Comparison of ENCODE assay signal across 16 mouse cellular contexts in the genomic region with DNA sequence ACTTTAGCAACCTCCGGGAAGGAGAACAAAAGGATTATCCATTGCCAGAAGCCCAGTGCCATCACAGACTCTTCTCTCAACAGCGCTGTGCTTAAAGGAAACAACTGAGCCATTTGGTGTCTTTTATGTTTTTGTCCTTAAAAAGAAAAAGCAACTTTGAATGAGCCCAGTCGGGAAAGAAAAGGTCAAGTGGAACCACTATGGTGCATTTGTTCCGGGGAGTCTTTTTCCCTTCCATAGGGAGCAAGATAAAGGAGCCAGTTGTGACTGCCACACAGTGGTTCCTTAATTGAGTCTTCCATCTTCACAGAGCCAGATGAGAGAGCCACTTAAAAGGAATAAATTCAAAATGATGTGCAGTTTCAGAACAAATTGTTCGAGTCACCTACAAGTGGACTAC.
"Had no signal": no experiment of that assay in that cellular context is flagged by ENCODE, and none has a peak within 500 bp of the region (broad histone marks: within the 10 kb centered on the region; RNA-seq: fewer than 3 reads in every experiment).

No protein-coding gene starts in this region.

- H3K4me3 ChIP-seq: layer of hippocampus, adult 2 months; limb, embryonic 12.5 days; liver, embryonic 13.5 days; lung, embryonic 15.5 days; megakaryocyte, embryonic 14.5 days; myocyte; neural tube, embryonic 15.5 days had no signal

- ATAC-seq: liver, postnatal 0 days had no signal

- H3K9ac ChIP-seq: limb, embryonic 12.5 days; liver, embryonic 13.5 days; liver, postnatal 0 days; lung, embryonic 15.5 days; neural tube, embryonic 15.5 days had no signal

- H3K36me3 ChIP-seq: limb, embryonic 12.5 days; liver, embryonic 13.5 days; lung, embryonic 15.5 days; neural tube, embryonic 15.5 days had no signal

- H3K9me3 ChIP-seq: limb, embryonic 12.5 days; liver, embryonic 13.5 days; lung, embryonic 15.5 days; neural tube, embryonic 15.5 days had no signal

- H3K27me3 ChIP-seq: limb, embryonic 12.5 days; liver, embryonic 13.5 days; lung, embryonic 15.5 days; megakaryocyte, embryonic 14.5 days; neural tube, embryonic 15.5 days had no signal

- H3K27ac ChIP-seq: kidney, postnatal 0 days; layer of hippocampus, adult 2 months; limb, embryonic 12.5 days; liver, embryonic 13.5 days; lung, embryonic 15.5 days; macrophage; neural tube, embryonic 15.5 days; stomach, postnatal 0 days had no signal

- DNase-seq: kidney, adult 11 months; kidney, adult 9 months; kidney, postnatal 36 days; liver; liver, embryonic 13.5 days; liver, postnatal 0 days; lung, postnatal 14 days had no signal

- H3K4me2 ChIP-seq: limb, embryonic 12.5 days; liver, embryonic 13.5 days; lung, embryonic 15.5 days; neural tube, embryonic 15.5 days had no signal

- H3K4me1 ChIP-seq: limb, embryonic 12.5 days; liver, embryonic 13.5 days; lung, embryonic 15.5 days; megakaryocyte, embryonic 14.5 days; neural tube, embryonic 15.5 days had no signal
